Mouse (Mus musculus) lung, postnatal 10 days (tissue): Measurements from ENCODE around the gene Tsc22d1.
A peak's percentile ranks its signal among the peaks of the same experiment; 100 is the strongest.

Experiments used
- DNase-seq: peaks from one replicate; pipeline ENCODE4 v3.0.0; 2021

Tsc22d1 gene

GRCm38 (mm10) chr14:76521308-76521707 is 106.5 kb downstream of the Tsc22d1 start:
- DNase-seq = no peak

GRCm38 (mm10) chr14:76523344-76523743 is 108.6 kb downstream of the Tsc22d1 start:
- no peak for DNase-seq

- DNase-seq = peak; percentile 35
These were observed 111.7 kb downstream of the Tsc22d1 start for GRCm38 (mm10) chr14:76526467-76526866.

- DNase-seq = peak; percentile 44
These were observed 112.4 kb downstream of the Tsc22d1 start for GRCm38 (mm10) chr14:76527030-76527719.

- no peak for DNase-seq
These were observed 113.1 kb downstream of the Tsc22d1 start for GRCm38 (mm10) chr14:76527758-76528313.

GRCm38 (mm10) chr14:76528641-76529040 is 113.9 kb downstream of the Tsc22d1 start:
- DNase-seq = peak; percentile 31

GRCm38 (mm10) chr14:76531027-76531660 is 116.4 kb downstream of the Tsc22d1 start:
- DNase-seq = no peak

GRCm38 (mm10) chr14:76532257-76533169 is 117.8 kb downstream of the Tsc22d1 start:
- peak; percentile 58 for DNase-seq

GRCm38 (mm10) chr14:76533170-76533815 is 118.5 kb downstream of the Tsc22d1 start:
- DNase-seq = no peak

GRCm38 (mm10) chr14:76535096-76535495 is 120.3 kb downstream of the Tsc22d1 start:
- DNase-seq = no peak

- peak; percentile 66 for DNase-seq
These were observed 122.2 kb downstream of the Tsc22d1 start for GRCm38 (mm10) chr14:76536921-76537320.

- no peak for DNase-seq
These were observed 125.4 kb downstream of the Tsc22d1 start for GRCm38 (mm10) chr14:76540005-76540670.

GRCm38 (mm10) chr14:76541341-76541740 is 126.6 kb downstream of the Tsc22d1 start:
- no peak for DNase-seq

- no peak for DNase-seq
These were observed 129.4 kb downstream of the Tsc22d1 start for GRCm38 (mm10) chr14:76544136-76544535.

- no peak for DNase-seq
These were observed 140.7 kb downstream of the Tsc22d1 start for GRCm38 (mm10) chr14:76555263-76556030.

GRCm38 (mm10) chr14:76556031-76556851 is 141.5 kb downstream of the Tsc22d1 start:
- DNase-seq = peak; percentile 74

- no peak for DNase-seq
These were observed 142.1 kb downstream of the Tsc22d1 start, which contains the start of gene Serp2 for GRCm38 (mm10) chr14:76556852-76557208. Gene Serp2, minus strand, starts transcription at chr14:76556889.
